Mouse (Mus musculus): ENCODE data around the gene Slc27a3. TPM values are rescaled to one million over a fixed set of nuclear protein-coding genes. Genes with fewer than 3 reads are reported as not detected.

The Slc27a3 gene
- 1 to 10 TPM; 2.1 to 3.4 TPM for total RNA-seq (2021)
- long read RNA-seq, experiment 1, partial matches to known transcripts: 0 of 3 reads
- long read RNA-seq, experiment 1, other reads (novel, unspliced or antisense): 0 of 3 reads
- long read RNA-seq, experiment 2, partial matches to known transcripts: 1 of 2 reads
- long read RNA-seq, experiment 2, other reads (novel, unspliced or antisense): 0 of 2 reads

DNA sequence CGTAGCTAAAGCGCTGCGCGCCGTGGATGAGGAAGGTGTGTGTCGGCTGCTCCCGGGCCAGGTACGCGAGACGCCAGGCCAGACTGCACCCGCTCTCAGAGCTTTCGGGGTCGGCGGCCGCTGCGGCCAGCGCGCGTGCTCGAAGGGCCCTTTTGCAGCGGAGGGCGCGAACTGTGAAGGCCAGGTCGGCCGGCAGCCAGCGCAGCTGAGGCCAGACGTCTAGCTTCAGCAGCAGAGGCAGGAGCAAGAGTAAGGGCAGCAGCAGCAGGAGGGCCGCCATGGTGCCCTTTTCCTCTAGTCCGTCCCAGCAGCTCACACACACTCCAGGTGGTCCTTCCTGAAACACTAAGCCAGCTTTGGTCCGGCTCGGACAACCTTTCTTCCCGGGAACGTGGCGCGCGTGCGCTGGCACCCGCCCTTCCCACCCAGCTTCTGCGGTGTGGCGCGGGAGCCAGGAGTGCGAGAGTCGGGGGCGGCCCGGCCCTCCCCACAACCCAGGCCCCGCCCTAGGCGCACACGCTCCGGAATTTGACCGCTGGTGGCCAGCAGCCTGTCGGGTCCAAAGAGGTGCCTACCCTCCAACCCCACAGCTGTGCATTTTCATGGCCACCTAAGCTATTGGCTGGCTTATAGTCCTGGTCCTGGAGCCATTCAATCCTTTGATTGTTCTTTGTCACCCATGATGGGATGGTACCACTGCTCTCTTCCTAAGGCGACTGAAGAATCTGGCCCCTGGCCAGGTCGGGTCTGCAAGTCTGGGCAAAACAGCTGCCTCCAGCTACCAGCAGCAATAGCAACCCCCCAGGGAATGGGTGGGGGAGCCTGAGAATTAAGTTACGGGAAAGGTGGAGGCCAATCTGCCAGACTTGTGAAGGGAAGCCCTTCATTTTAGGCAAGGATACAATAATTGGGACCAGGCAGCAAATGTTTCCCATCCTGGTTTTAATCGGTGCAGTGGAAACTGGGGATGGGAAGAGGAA lies at the start of gene Slc27a3:
Gene Slc27a3, minus strand, starts transcription at position 428 of the 980 bp plus-strand sequence.
- peak; percentile 63 for DNase-seq

DNA sequence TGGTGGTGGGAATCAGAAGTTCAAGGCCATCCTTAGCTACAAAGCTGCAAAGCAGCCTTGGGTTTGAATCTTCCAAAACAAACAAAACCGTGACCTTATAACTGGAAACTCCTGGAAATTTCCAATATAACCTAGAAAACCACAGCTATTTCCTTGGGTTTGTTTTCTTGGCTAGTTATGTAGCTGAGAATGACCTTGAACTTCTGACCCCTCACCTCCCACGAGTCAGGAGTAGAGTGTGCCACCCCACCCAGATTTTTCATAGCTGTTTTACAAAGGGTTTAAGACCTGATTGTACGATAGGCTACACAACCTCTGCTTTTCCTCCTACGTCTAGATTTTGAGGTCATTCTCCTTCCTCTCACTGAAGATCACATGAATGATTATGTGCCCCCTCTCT lies 47.4 kb upstream of the Slc27a3 start:
- no peak for DNase-seq

GRCm38 (mm10) chr3:90434073-90434730 lies 44.5 kb upstream of the Slc27a3 start:
- no peak for DNase-seq

GRCm38 (mm10) chr3:90433381-90434020 lies 43.8 kb upstream of the Slc27a3 start, which contains the start of gene Ints3:
Gene Ints3 (minus strand): TSS chr3:90433622.
- DNase-seq: peak; percentile 98

DNA sequence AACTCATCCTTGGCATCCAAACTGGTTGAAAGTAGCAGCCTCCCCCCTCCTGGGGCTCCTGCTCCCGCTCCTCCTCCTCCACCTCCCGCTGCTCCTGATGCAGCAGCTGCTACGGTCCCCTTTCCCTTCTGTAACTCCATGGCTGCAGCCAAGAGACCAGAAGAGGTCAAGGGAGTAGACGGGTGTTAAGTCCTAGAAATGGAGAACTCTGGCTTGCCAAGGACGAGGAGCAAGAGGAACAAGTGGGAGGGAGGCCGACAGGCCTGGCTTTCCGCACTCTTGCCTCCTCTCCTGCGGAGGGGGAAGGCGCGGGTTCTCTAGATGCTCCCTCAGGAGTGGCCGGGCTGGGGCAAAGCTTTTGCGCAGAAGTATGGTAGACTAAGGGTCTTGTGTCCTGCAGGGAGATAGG lies 43.1 kb upstream of the Slc27a3 start:
- DNase-seq: no peak

- DNase-seq: no peak
Measured at GRCm38 (mm10) chr3:90432348-90432747, 42.6 kb upstream of the Slc27a3 start.

GRCm38 (mm10) chr3:90429576-90429975 lies 39.8 kb upstream of the Slc27a3 start:
- no peak for DNase-seq

DNA sequence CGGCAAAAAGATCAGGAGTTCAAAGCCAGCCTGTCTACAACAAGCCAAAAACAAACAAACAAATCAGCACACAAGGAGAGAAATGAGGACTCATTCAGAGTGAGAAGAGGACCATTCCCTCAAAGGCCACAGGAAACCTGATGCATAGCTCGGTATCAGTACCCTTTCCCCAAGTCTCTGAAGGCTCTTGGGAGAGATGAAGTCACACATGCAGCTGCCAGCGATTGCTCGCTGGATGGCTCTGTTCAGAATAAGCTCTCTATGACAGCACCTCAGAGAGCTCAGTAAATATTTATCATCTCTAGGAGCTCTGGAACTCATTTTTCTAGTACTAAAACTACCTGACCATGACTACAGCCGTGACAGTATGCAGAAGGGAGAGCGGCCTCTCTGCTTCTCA lies 38.4 kb upstream of the Slc27a3 start:
- no peak for DNase-seq

DNA sequence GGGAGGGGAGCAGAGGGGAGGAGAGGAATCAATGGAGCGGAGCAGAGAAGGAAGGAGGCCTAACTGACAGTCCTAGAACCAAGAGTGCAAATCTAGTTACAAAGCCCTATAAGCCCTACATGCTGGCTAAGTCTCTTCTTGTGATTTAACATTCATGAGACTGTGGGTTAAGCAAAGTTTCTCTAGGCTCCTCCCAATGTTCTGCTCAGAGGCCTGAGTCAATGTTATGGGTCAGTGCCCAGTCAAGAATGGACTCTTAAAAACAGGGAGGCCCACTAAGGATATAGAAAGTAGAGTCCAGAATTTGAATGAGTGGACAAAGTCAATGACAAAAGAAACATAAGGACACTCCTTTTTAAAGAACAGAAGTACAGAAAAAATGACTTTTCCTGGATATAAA lies 37.8 kb upstream of the Slc27a3 start:
- DNase-seq: no peak

DNA sequence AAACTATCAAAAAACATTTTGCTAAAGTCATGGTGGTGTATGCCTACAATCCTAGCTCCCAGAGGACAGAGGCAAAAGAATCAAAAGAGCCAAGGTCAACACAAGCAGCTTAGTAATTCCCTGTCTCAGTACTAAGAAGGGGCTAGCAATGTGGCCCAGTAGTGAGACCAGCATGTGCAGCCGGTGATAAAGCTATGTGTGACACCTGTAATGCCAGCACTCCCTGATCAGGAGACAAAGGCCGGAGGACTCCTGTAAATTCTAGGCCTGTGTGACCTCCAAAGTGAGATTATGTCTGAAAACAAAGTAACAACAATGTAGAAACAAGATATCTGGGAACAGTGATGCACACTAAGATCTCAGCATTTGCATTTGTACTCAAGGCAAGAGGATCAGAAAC lies 35.8 kb upstream of the Slc27a3 start:
- no peak for DNase-seq

GRCm38 (mm10) chr3:90423549-90423948 lies 33.8 kb upstream of the Slc27a3 start:
- no peak for DNase-seq

GRCm38 (mm10) chr3:90420696-90421095 lies 31.0 kb upstream of the Slc27a3 start:
- no peak for DNase-seq

- no peak for DNase-seq
Measured at GRCm38 (mm10) chr3:90413011-90413396, 23.3 kb upstream of the Slc27a3 start.

GRCm38 (mm10) chr3:90412312-90413010 lies 22.7 kb upstream of the Slc27a3 start:
- DNase-seq: peak; percentile 84

- no peak for DNase-seq
Measured at GRCm38 (mm10) chr3:90408721-90409120, 19.0 kb upstream of the Slc27a3 start.

GRCm38 (mm10) chr3:90406414-90406813 lies 16.7 kb upstream of the Slc27a3 start:
- DNase-seq: no peak

DNA sequence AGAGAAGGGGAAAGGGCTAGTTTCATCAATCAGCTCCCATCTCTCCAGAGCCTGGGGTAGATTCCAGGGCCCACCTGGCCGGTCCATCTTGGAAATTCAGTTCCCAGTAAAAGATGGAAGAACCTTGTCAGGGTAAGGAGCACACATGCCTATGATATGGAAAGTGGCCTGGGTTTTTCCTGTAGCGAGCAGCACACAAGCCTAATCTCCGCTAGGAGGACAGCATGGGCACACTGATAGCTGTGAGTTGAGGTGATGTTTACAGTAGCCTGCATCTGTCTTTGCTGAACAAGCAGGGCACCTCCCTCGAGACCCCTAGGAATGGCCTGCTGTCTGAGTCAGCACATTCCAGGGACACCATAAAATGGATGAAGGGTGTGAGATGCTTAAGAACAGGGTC lies 14.9 kb upstream of the Slc27a3 start:
- no peak for DNase-seq

- DNase-seq: no peak
Measured at GRCm38 (mm10) chr3:90404121-90404520, 14.4 kb upstream of the Slc27a3 start.

DNA sequence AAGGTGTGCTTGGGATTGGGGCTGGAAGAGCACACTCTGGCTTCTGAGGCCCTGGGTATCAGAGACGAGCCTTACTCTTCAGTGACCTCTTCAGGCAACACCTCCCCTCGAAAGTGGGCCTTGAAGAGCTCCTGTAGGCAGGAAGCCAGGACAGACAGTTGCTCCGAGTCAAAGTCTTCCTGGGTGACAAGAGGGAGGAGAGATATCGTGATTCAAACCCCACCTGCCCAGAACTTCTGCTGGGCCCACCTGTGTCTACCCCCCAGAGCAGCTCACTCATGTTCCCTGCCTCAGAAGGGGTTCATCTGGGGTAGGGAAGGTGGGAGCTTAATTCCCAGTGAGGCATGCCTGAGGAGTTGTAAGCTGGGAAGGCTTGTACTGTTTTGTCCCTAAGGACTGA lies 11.3 kb upstream of the Slc27a3 start:
- DNase-seq: no peak

GRCm38 (mm10) chr3:90395629-90396028 lies 5.9 kb upstream of the Slc27a3 start:
- no peak for DNase-seq

GRCm38 (mm10) chr3:90392661-90393060 lies 2.9 kb upstream of the Slc27a3 start:
- DNase-seq: no peak

- DNase-seq: no peak
Measured at GRCm38 (mm10) chr3:90391941-90392340, 2.2 kb upstream of the Slc27a3 start.
